Mouse (Mus musculus) testis, adult 10 weeks (tissue): ENCODE data around the gene Baz1a. TPM values are rescaled to one million over a fixed set of nuclear protein-coding genes. Genes with fewer than 3 reads are reported as not detected.

Experiments
- polyA plus RNA-seq: library from polyadenylated mRNA; stranded (reverse); fragments of 350-450 nt; fragmentation: Illumina TruSeq; extraction: RNeasy Lipid Tissue Mini Kit (QIAGEN cat#74804); gene quantifications from one replicate; pipeline ENCODE4 v1.2.3, GENCODE M21; 2014; ENCODE audit warnings: low read depth, low replicate concordance

Gene Baz1a
- polyA plus RNA-seq: 154 TPM

GRCm38 (mm10) chr12:55013626-55014398 lies at the start of gene Baz1a:
Gene Baz1a, minus strand, starts transcription at chr12:55014348.

GRCm38 (mm10) chr12:54986052-54986717 lies 28.0 kb downstream of the Baz1a start, which contains the start of gene Gm20403:
Gene Gm20403, minus strand, starts transcription at chr12:54986529.

GRCm38 (mm10) chr12:54862606-54863535 lies 151.3 kb downstream of the Baz1a start, which contains the start of gene Cfl2:
Gene Cfl2, minus strand, starts transcription at chr12:54862877.

Other genes starting within 250 kb of the Baz1a start
- gene Snx6, start 218.6 kb downstream of the Baz1a start, polyA plus RNA-seq: 45.6 TPM
- 408 TPM for gene Cfl2, start 151.5 kb downstream of the Baz1a start, polyA plus RNA-seq
- gene Gm20403, start 27.8 kb downstream of the Baz1a start, polyA plus RNA-seq: not detected
- 16.5 TPM for gene 2700097O09Rik, start 65.8 kb upstream of the Baz1a start, polyA plus RNA-seq
- gene Srp54a, start 65.9 kb upstream of the Baz1a start, polyA plus RNA-seq: 945 TPM
- gene Fam177a, start 110.1 kb upstream of the Baz1a start, polyA plus RNA-seq: 102 TPM
- gene Srp54b, start 140.8 kb upstream of the Baz1a start, polyA plus RNA-seq: 2.3 TPM
- not detected for gene 1700047I17Rik2, start 185.2 kb upstream of the Baz1a start, polyA plus RNA-seq
- 229 TPM for gene Srp54c, start 215.8 kb upstream of the Baz1a start, polyA plus RNA-seq